Mouse (Mus musculus) heart, embryonic 11.5 days (tissue): Measurements from ENCODE around the gene Ift140. TPM values are rescaled to one million over a fixed set of nuclear protein-coding genes. Genes with fewer than 3 reads are reported as not detected.
A peak's percentile ranks its signal among the peaks of the same experiment; 100 is the strongest.

Experiments used
- ATAC-seq: fragments of 200-750 bp; cut with Nextera tagmentation; replicated peaks from 2 replicates; pipeline ENCODE4 v1.8.0; 2017; ENCODE audit warnings: moderate library complexity; ENCODE audit not compliant: insufficient number of reproducible peaks, low FRiP score, low TSS enrichment
- H3K27ac ChIP-seq: fragments of 300-500 bp; sonication (generic); 2 replicates; pipeline ENCODE4 v1.5.1; 2014; ENCODE audit warnings: mild to moderate bottlenecking, low read depth, low read length
- H3K27me3 ChIP-seq: fragments of 300-500 bp; sonication (generic); 2 replicates; pipeline ENCODE4 v1.6.1; 2014; ENCODE audit warnings: mild to moderate bottlenecking, low read length, mixed read lengths; ENCODE audit not compliant: control insufficient read depth, insufficient read depth
- H3K36me3 ChIP-seq: fragments of 300-500 bp; sonication (generic); 2 replicates; pipeline ENCODE4 v1.6.1; 2014; ENCODE audit warnings: mild to moderate bottlenecking, low read length, moderate library complexity, mixed read lengths; ENCODE audit not compliant: control insufficient read depth, insufficient read depth
- H3K4me1 ChIP-seq: fragments of 300-500 bp; sonication (generic); 2 replicates; pipeline ENCODE4 v1.6.1; 2014; ENCODE audit warnings: low read length; ENCODE audit not compliant: control insufficient read depth, insufficient read depth
- H3K4me2 ChIP-seq: fragments of 300-500 bp; sonication (generic); 2 replicates; pipeline ENCODE4 v1.6.1; 2014; ENCODE audit warnings: mild to moderate bottlenecking, moderate library complexity
- H3K4me3 ChIP-seq: fragments of 300-500 bp; sonication (generic); 2 replicates; pipeline ENCODE4 v1.5.1; 2014; ENCODE audit warnings: low read depth, low read length
- H3K9ac ChIP-seq: fragments of 300-500 bp; sonication (generic); 2 replicates; pipeline ENCODE4 v1.6.1; 2014; ENCODE audit warnings: mild to moderate bottlenecking, low read depth, low read length, moderate library complexity
- H3K9me3 ChIP-seq: fragments of 300-500 bp; sonication (generic); replicated peaks from 2 replicates; pipeline ENCODE4 v1.6.1; 2016; ENCODE audit warnings: low read length; ENCODE audit not compliant: control insufficient read depth
- WGBS: fragments of 180-500 bp; shearing (Covaris S2); extraction: QIAGEN DNeasy Blood & Tissue Kit; methylation state at CpG from one replicate; pipeline ENCODE4 v1.1.7; 2014; ENCODE audit not compliant: insufficient replicate concordance; 5-methylcytosine and 5-hydroxymethylcytosine counted together
- polyA plus RNA-seq: library from polyadenylated mRNA; unstranded; fragments of >200 nt; fragmentation: Nextera tagmentation; extraction: Ambion mirVana; gene quantifications from 2 replicates; pipeline ENCODE4 v1.2.1, GENCODE M21; 2014

Ift140 gene
- polyA plus RNA-seq, 1 experiment from 2014 or later: 17.9 TPM

- Histone ChIP-seq H3K4me3 (peak overlapping the region; percentile 62), H3K4me1 (peaks cover 8% of the 10 kb centered on the region; the same call in 1 of the 2 replicates), H3K27me3 (no peaks in the 10 kb centered on the region), H3K27ac (peak overlapping the region; percentile 73), H3K9ac (peak overlapping the region; percentile 75), H3K9me3 (no peaks in the 10 kb centered on the region), H3K4me2 (peak overlapping the region; percentile 91), H3K36me3 (peaks cover 11% of the 10 kb centered on the region; the same call in 1 of the 2 replicates)
- peak; percentile 73 for ATAC-seq
- WGBS: under 1% methylated on average over 55 of the region's 55 CpGs
Observed at GRCm38 (mm10) chr17:25016292-25017132, 627 bp downstream of the Ift140 start.

DNA sequence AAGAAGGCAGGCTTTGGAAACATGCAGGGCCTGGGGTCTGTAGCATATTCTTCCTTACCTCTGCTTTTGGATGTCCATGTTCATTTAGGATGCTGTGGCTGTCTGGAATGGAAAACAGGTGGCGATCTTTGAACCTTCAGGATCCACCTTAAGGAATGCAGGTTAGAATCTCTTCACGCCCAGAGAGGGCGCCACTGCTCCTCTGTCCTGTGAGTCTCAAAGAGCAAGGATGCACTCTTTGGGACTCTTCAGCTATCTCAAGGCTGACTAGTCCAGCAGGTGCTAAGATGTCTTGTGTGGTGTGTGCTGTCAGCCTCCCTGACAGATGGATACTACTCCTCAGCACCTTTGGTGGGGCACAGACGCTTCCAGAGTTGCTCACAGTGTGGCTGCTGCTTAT is 20.3 kb downstream of the Ift140 start:
- no peak overlapping the region for H3K27ac ChIP-seq
- H3K27me3 ChIP-seq: no peaks in the 10 kb centered on the region
- 0 out of 2 replicates have a peak, but pooled peaks cover 3% of the 10 kb centered on the region for H3K36me3 ChIP-seq
- H3K9ac ChIP-seq: no peak overlapping the region
- ATAC-seq: no peak
- no peak overlapping the region for H3K4me3 ChIP-seq
- 48% methylated on average over 4 of the region's 4 CpGs for WGBS
- H3K4me1 ChIP-seq: no peaks in the 10 kb centered on the region
- no peaks in the 10 kb centered on the region for H3K9me3 ChIP-seq
- H3K4me2 ChIP-seq: no peak overlapping the region

GRCm38 (mm10) chr17:25044879-25045278 is 29.0 kb downstream of the Ift140 start:
- H3K27me3 ChIP-seq: no peaks in the 10 kb centered on the region
- no peaks in the 10 kb centered on the region for H3K4me1 ChIP-seq
- no peaks in the 10 kb centered on the region for H3K9me3 ChIP-seq
- H3K9ac ChIP-seq: no peak overlapping the region
- H3K4me3 ChIP-seq: no peak overlapping the region
- peaks cover 3% of the 10 kb centered on the region; the same call in 1 of the 2 replicates for H3K36me3 ChIP-seq
- H3K27ac ChIP-seq: no peak overlapping the region
- 69% methylated on average over 7 of the region's 7 CpGs for WGBS
- no peak for ATAC-seq
- no peak overlapping the region for H3K4me2 ChIP-seq

GRCm38 (mm10) chr17:25045281-25045680 is 29.4 kb downstream of the Ift140 start:
- Histone ChIP-seq H3K4me3 (no peak overlapping the region), H3K4me2 (no peak overlapping the region), H3K4me1 (no peaks in the 10 kb centered on the region), H3K27me3 (no peaks in the 10 kb centered on the region), H3K36me3 (peaks cover 3% of the 10 kb centered on the region; the same call in 1 of the 2 replicates), H3K27ac (no peak overlapping the region), H3K9ac (no peak overlapping the region), H3K9me3 (no peaks in the 10 kb centered on the region)
- WGBS: 77% methylated on average over 4 of the region's 4 CpGs
- no peak for ATAC-seq

DNA sequence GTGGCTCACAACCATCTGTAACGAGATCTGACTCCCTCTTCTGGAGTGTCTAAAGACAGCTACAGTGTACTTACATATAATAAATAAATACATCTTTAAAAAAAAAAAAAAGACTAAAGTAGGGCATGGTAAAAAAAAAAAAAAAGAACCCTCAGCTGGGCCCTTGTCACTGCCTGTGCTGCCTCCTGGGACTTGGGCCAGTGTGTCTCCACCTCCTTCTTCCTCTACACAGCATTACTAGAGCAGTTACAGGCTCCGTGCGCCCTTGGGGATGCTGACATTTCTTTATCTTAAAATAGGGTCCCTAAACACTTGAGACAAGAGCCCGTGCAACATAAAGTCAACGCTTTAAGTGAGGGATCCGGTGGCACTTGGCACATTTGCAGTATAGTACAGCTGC is 31.3 kb downstream of the Ift140 start:
- no peak for ATAC-seq

DNA sequence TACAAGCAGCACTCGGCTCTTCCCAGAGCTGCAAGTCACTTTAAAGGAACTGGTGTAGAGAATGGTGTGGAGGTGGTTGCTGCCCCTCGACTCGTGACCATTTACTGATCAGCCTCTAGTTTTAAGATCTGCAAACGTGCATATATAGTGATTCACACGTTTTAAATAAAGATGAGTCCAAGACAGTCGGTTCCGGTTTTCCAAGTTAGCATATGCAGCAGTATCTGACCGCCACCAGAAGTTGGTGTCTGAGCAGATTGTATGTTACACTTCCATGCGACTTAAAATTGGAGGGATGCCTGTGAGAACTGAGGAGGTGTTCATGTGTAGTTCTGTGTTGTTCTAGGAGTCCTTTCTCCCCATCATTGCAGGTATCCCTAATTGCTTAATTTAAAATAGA is 37.4 kb downstream of the Ift140 start:
- no peak for ATAC-seq
- H3K36me3 ChIP-seq: no peaks in the 10 kb centered on the region; the same call in 1 of the 2 replicates
- no peak overlapping the region for H3K27ac ChIP-seq
- H3K4me3 ChIP-seq: no peak overlapping the region
- WGBS: 79% methylated on average over 9 of the region's 9 CpGs
- no peak overlapping the region for H3K9ac ChIP-seq
- H3K4me2 ChIP-seq: no peak overlapping the region
- H3K27me3 ChIP-seq: no peaks in the 10 kb centered on the region
- H3K4me1 ChIP-seq: no peaks in the 10 kb centered on the region
- H3K9me3 ChIP-seq: no peaks in the 10 kb centered on the region

More for the DNA sequence above, 31.3 kb downstream of the Ift140 start:
- Histone ChIP-seq H3K4me1 (no peaks in the 10 kb centered on the region), H3K9me3 (no peaks in the 10 kb centered on the region), H3K27me3 (no peaks in the 10 kb centered on the region), H3K36me3 (peaks cover 3% of the 10 kb centered on the region; the same call in 1 of the 2 replicates), H3K27ac (no peak overlapping the region), H3K4me2 (no peak overlapping the region), H3K4me3 (no peak overlapping the region), H3K9ac (no peak overlapping the region)
- 53% methylated on average over 5 of the region's 6 CpGs for WGBS

- no peak for ATAC-seq
- Histone ChIP-seq H3K4me2 (no peak overlapping the region), H3K36me3 (peaks cover 3% of the 10 kb centered on the region; the same call in 1 of the 2 replicates), H3K27ac (no peak overlapping the region), H3K4me1 (no peaks in the 10 kb centered on the region), H3K9ac (no peak overlapping the region), H3K27me3 (no peaks in the 10 kb centered on the region), H3K4me3 (no peak overlapping the region), H3K9me3 (no peaks in the 10 kb centered on the region)
- WGBS: 87% methylated on average over 6 of the region's 6 CpGs
Observed at GRCm38 (mm10) chr17:25057041-25057440, 41.2 kb downstream of the Ift140 start.

DNA sequence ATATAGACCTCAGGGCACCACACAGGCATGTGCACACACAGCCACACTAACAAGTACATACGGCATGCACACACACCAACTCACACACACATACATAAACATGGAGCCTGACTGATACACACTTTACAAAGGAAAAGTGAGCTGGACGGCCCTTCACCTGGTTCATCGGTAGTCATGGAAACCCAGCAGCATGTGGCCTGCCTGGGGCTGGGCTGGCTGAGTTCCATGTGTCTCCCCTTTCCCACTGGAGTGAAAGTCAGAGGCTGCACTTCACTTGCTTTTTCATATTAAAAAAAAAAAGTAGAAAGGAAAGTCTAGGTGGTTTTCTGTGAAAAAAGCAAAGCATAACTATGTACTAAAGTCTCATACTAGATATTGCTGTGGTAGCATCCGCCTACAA is 47.4 kb downstream of the Ift140 start:
- peaks cover 17% of the 10 kb centered on the region for H3K4me1 ChIP-seq
- no peak overlapping the region for H3K9ac ChIP-seq
- H3K36me3 ChIP-seq: 0 out of 2 replicates have a peak, but pooled peaks cover 4% of the 10 kb centered on the region
- 90% methylated on average over 4 of the region's 4 CpGs for WGBS
- no peak overlapping the region for H3K27ac ChIP-seq
- no peak overlapping the region for H3K4me3 ChIP-seq
- no peaks in the 10 kb centered on the region for H3K9me3 ChIP-seq
- ATAC-seq: no peak
- H3K27me3 ChIP-seq: no peaks in the 10 kb centered on the region
- no peak overlapping the region for H3K4me2 ChIP-seq
